In the genomic region with DNA sequence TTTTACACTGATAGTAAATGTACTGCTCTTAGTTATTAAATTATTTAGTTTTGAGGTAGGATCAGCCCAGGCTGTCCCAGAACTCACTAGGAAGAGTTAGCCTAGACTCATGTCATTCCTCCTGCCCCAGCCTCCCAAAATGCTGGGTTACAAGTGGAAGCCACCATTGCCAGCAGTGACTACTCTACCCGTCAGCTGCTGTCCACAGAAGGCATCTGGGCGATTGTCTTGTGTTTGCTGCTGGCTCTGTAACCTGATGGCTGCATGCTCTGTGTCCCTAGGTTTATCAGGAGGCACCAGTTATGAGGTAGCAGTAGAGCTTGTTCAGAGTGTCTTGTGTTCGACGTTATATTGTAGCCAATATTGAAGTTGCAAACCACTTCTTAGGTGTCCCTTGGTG, we compare ENCODE assay signal across 14 mouse cellular contexts.
"Had no signal": no experiment of that assay in that cellular context is flagged by ENCODE, and none has a peak within 500 bp of the region (broad histone marks: within the 10 kb centered on the region; RNA-seq: fewer than 3 reads in every experiment).

No protein-coding gene starts in this region.

- H3K36me3 ChIP-seq: neural tube, embryonic 12.5 days; neural tube, embryonic 13.5 days; neural tube, embryonic 15.5 days; stomach, embryonic 15.5 days had no signal

- H3K27me3 ChIP-seq: neural tube, embryonic 15.5 days; stomach, embryonic 15.5 days had no signal

- DNase-seq: retina, postnatal 1 day; right cerebral cortex, postnatal 14 days; right cerebral cortex, postnatal 25 days; right cerebral cortex, postnatal 4 days; spleen, adult 18-20 months; thymus, adult 18-20 months; thymus, adult 2 months; thymus, postnatal 14 days; thymus, postnatal 25 days; thymus, postnatal 36 days had no signal

- H3K4me3 ChIP-seq: neural tube, embryonic 12.5 days; neural tube, embryonic 13.5 days; neural tube, embryonic 15.5 days; stomach, embryonic 15.5 days had no signal

- H3K4me2 ChIP-seq: neural tube, embryonic 12.5 days; neural tube, embryonic 13.5 days; neural tube, embryonic 15.5 days; stomach, embryonic 15.5 days had no signal
